Mouse (Mus musculus) forebrain, embryonic 13.5 days (tissue): ENCODE measurements around the gene Cfap97. TPM values are rescaled to one million over a fixed set of nuclear protein-coding genes. Genes with fewer than 3 reads are reported as not detected.

ENCODE experiments used
- ATAC-seq: fragments of 200-750 bp; cut with Nextera tagmentation; 2 replicates; pipeline ENCODE4 v1.8.0; 2017
- H3K27ac ChIP-seq: fragments of 300-500 bp; sonication (generic); 2 replicates; pipeline ENCODE4 v1.5.1; 2015; ENCODE audit warnings: inconsistent platforms, mild to moderate bottlenecking, moderate library complexity
- H3K27me3 ChIP-seq: fragments of 300-500 bp; sonication (generic); 2 replicates; pipeline ENCODE4 v1.6.1; 2015; ENCODE audit warnings: mild to moderate bottlenecking, inconsistent platforms
- H3K36me3 ChIP-seq: fragments of 300-500 bp; sonication (generic); 2 replicates; pipeline ENCODE4 v1.6.1; 2015; ENCODE audit warnings: mild to moderate bottlenecking, inconsistent platforms; ENCODE audit not compliant: poor library complexity, severe bottlenecking
- H3K4me1 ChIP-seq: fragments of 300-500 bp; sonication (generic); 2 replicates; pipeline ENCODE4 v1.6.1; 2015; ENCODE audit warnings: inconsistent platforms
- H3K4me2 ChIP-seq: fragments of 300-500 bp; sonication (generic); 2 replicates; pipeline ENCODE4 v1.6.1; 2015; ENCODE audit warnings: inconsistent platforms, mild to moderate bottlenecking, moderate library complexity
- H3K4me3 ChIP-seq: fragments of 300-500 bp; sonication (generic); 2 replicates; pipeline ENCODE4 v1.5.1; 2015; ENCODE audit warnings: mild to moderate bottlenecking, inconsistent platforms
- H3K9ac ChIP-seq: fragments of 300-500 bp; sonication (generic); 2 replicates; pipeline ENCODE4 v1.6.1; 2015; ENCODE audit warnings: mild to moderate bottlenecking, inconsistent platforms
- H3K9me3 ChIP-seq: fragments of 300-500 bp; sonication (generic); replicated peaks from 2 replicates; pipeline ENCODE4 v1.6.1; 2016; ENCODE audit warnings: inconsistent platforms
- WGBS: fragments of 180-500 bp; shearing (Covaris S2); methylation state at CpG from one replicate; pipeline ENCODE4 v1.1.7; 2015; 5-methylcytosine and 5-hydroxymethylcytosine counted together
- microRNA-seq: library from miRNA; unstranded; fragments of <30 nt; microRNA quantifications from one replicate; pipeline ENCODE4, GENCODE M21; 2016
- polyA plus RNA-seq: library from polyadenylated mRNA; unstranded; fragments of >200 nt; fragmentation: Nextera tagmentation; extraction: Ambion mirVana; gene quantifications from 2 replicates; pipeline ENCODE4 v1.2.1, GENCODE M21; 2015

The Cfap97 gene
- polyA plus RNA-seq, 1 experiment from 2014 or later: 27.4 TPM

GRCm38 (mm10) chr8:46236441-46237223 is 85.1 kb downstream of the Cfap97 start:
- no peaks in the 10 kb centered on the region for H3K36me3 ChIP-seq
- H3K9me3 ChIP-seq: no peaks in the 10 kb centered on the region
- H3K4me1 ChIP-seq: no peaks in the 10 kb centered on the region
- H3K27ac ChIP-seq: no peak overlapping the region
- peaks cover 13% of the 10 kb centered on the region; the same call in 1 of the 2 replicates for H3K27me3 ChIP-seq
- H3K4me2 ChIP-seq: no peak overlapping the region
- H3K4me3 ChIP-seq: no peak overlapping the region
- H3K9ac ChIP-seq: no peak overlapping the region
- ATAC-seq: no peak
- 70% methylated on average over 7 of the region's 7 CpGs for WGBS

DNA sequence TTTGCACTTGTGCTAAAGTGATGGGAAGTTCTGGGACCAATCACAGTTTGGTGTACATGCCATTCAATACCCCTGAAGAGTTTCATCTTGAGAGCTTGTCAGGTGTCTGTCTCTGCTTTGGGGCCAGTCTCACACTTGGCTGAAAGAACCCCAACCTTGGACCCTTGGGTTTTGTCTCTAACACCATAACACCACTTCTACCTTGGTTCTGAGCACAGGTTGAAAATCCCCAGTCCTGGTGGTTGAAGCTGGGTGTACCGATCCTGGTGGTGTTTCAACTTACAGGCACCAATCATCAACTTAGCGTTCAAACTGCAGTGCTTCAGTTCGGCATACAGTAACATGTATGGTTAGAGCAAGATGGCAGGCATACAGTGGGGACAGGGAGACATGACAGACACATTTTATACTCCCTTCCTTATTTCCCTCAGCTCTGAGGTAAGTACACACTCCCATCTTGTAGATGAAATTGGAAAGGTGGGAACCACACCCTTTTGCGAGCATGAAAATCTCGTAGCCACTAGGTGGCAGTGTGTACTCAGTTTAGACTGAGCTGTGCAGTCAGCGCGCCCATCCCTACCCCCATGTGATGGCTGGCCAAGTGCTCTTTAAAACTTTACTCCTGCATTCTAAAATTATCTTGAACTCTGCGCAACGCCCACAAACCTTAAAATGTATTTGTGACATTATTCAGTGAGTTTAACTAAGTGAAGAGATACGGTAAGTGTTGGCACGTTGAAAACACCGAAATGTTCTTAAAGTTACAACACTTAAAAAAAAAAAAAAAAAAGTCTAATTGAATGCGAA is 90.2 kb downstream of the Cfap97 start:
- no peak overlapping the region for H3K4me2 ChIP-seq
- 35% methylated on average over 13 of the region's 13 CpGs for WGBS
- peaks cover 17% of the 10 kb centered on the region for H3K27me3 ChIP-seq

DNA sequence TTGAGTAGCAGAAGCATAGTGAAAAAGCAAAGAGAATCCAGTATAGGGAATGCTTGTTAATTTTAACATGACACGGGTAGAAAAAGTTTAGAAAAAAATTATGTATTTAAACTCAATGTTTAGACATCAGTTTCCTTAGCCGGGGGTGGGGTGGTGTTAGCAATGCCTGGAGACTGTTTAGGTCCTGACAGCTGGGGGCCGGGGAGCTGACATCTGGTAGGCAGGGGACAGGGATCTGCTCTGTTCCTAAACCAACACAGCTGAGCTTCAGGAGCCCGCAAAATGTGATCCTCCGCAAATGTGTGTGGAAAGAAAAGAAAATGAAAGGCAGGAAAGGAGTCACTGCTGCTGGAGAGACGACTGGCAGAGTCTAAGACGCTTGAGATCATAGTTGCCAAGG is 91.4 kb downstream of the Cfap97 start:
- Histone ChIP-seq H3K36me3 (no peaks in the 10 kb centered on the region), H3K4me2 (no peak overlapping the region), H3K27me3 (peaks cover 17% of the 10 kb centered on the region), H3K9ac (no peak overlapping the region), H3K4me1 (no peaks in the 10 kb centered on the region), H3K9me3 (no peaks in the 10 kb centered on the region), H3K4me3 (no peak overlapping the region), H3K27ac (no peak overlapping the region)
- no peak for ATAC-seq
- WGBS: 56% methylated on average over 7 of the region's 7 CpGs

More for the DNA sequence above, 90.2 kb downstream of the Cfap97 start:
- Histone ChIP-seq H3K9ac (no peak overlapping the region), H3K36me3 (no peaks in the 10 kb centered on the region), H3K27ac (no peak overlapping the region), H3K4me3 (no peak overlapping the region), H3K9me3 (no peaks in the 10 kb centered on the region), H3K4me1 (no peaks in the 10 kb centered on the region)
- peak; percentile 91 for ATAC-seq

Small RNA genes lying within 50 kb of the gene (microRNA-seq; reads per million reads assigned to microRNA genes)
- not detected for gene Gm23812

Other genes starting within 250 kb of the Cfap97 start
- gene Ccdc110, start 217.2 kb upstream of the Cfap97 start, polyA plus RNA-seq: 0.09 and 0.13 TPM in 2 replicates
- 2.9 and 3.9 TPM in 2 replicates for gene 1700029J07Rik, start 176.5 kb upstream of the Cfap97 start, polyA plus RNA-seq
- 66.3 and 68.9 TPM in 2 replicates for gene Ufsp2, start 176.2 kb upstream of the Cfap97 start, polyA plus RNA-seq
- gene Lrp2bp, start 152.5 kb upstream of the Cfap97 start, polyA plus RNA-seq: 0.30 and 0.34 TPM in 2 replicates
- 19.8 and 20.7 TPM in 2 replicates for gene Ankrd37, start 146.1 kb upstream of the Cfap97 start, polyA plus RNA-seq
- 3.8 and 5.1 TPM in 2 replicates for gene Snx25, start 388 bp downstream of the Cfap97 start, polyA plus RNA-seq
- gene Slc25a4, start 59.5 kb downstream of the Cfap97 start, polyA plus RNA-seq: 568 and 569 TPM in 2 replicates
- gene Helt, start 142.9 kb downstream of the Cfap97 start, polyA plus RNA-seq: 7.9 and 10.5 TPM in 2 replicates